Mouse (Mus musculus) central nervous system, embryonic 14 days (tissue): ENCODE results near the gene Gm15140. TPM values are rescaled to one million over a fixed set of nuclear protein-coding genes. Genes with fewer than 3 reads are reported as not detected.

Experiments
- polyA plus RNA-seq: library from polyadenylated mRNA; depleted of rRNA; stranded (reverse); fragments of >200 nt; gene quantifications from 2 replicates; pipeline ENCODE4 v1.2.3, GENCODE M21; 2012; rRNA removed

Gm15140 gene
- polyA plus RNA-seq = not detected in 2 replicates

GRCm38 (mm10) chrX:154120585-154120984 lies at the start of gene Gm15140:
Gene Gm15140, minus strand, starts transcription at chrX:154120685.

Other genes with a start within 250 kb of the Gm15140 start
- gene Samt1, start 108.0 kb downstream of the Gm15140 start, polyA plus RNA-seq = not detected in 2 replicates
- not detected in 2 replicates for gene 4921511M17Rik, start 86.9 kb downstream of the Gm15140 start, polyA plus RNA-seq
- not detected in 2 replicates for gene Gm10057, start 65.6 kb downstream of the Gm15140 start, polyA plus RNA-seq
- not detected in 2 replicates for gene 4930524N10Rik, start 222.7 kb upstream of the Gm15140 start, polyA plus RNA-seq